Mouse (Mus musculus) brain, embryonic 14.5 days (tissue): ENCODE results near the gene Dnah2.

Experiments
- CTCF ChIP-seq: fragments of 200-500 bp; IDR thresholded peaks from 2 replicates; pipeline ENCODE4 v1.5.1; 2012; ENCODE audit warnings: inconsistent platforms, mild to moderate bottlenecking, moderate library complexity, borderline replicate concordance; ENCODE audit not compliant: insufficient read depth, insufficient read length; ENCODE audit errors: extremely low read depth
- POLR2A ChIP-seq: fragments of 200-500 bp; IDR thresholded peaks from 2 replicates; pipeline ENCODE4 v1.6.1; 2012; ENCODE audit warnings: mild to moderate bottlenecking, inconsistent platforms, borderline replicate concordance; ENCODE audit not compliant: poor library complexity, insufficient read depth, insufficient read length, severe bottlenecking; ENCODE audit errors: extremely low read depth

DNA sequence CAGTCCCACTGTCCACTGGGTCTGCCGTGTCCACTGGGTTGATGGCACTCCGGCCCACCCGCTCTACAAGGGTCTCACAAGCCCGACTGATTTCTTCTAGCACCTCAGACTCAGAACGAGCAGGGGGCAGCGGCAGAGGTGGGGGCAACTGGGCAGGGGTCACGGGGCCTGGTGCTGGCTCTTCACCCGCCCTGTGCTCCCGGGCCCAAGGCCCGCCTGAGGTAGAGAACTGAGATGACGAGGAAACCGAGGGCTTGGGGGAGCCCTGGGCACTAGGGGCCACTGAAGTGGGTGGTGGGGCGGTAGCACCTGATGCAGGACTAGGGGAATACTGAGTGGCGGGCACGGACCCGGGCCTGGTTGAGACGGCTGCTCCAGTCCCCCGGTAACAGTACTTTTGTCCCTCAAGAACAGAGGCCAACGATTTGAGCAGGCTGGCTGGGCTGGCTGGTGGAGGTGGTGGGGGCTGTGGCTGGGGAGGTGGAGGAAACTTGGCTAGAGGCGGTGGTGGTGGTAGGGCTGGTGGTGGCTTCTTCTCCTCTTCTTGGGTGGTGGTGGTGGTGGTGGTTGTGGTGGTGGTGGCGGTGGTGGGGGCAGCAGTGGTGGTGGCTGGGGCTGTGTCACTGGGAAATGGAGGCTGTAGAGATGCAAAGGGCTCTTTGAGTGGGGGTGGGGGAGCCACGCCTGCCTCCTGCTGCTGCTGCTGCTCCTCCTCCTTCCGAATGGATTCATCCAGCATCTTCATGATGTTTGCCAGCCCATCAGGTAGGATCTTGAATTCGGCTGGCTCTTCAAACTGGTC lies 144.1 kb downstream of the Dnah2 start:
- TF ChIP-seq CTCF: no peak
- no peak for TF ChIP-seq POLR2A
